Mouse (Mus musculus) forebrain, embryonic 11.5 days (tissue): Measurements from ENCODE around the gene March10. TPM values are rescaled to one million over a fixed set of nuclear protein-coding genes. Genes with fewer than 3 reads are reported as not detected.
A peak's percentile ranks its signal among the peaks of the same experiment; 100 is the strongest.

Source experiments
- ATAC-seq: fragments of 200-750 bp; cut with Nextera tagmentation; replicated peaks from 2 replicates; pipeline ENCODE4 v1.8.0; 2017; ENCODE audit warnings: moderate TSS enrichment; ENCODE audit not compliant: low FRiP score
- DNase-seq: peaks from one replicate; pipeline ENCODE4 v3.0.0-alpha.2; 2017; ENCODE audit warnings: low spot score
- H3K27ac ChIP-seq: fragments of 300-500 bp; sonication (generic); 2 replicates; pipeline ENCODE4 v1.5.1; 2014; ENCODE audit warnings: low read depth, low read length
- H3K27me3 ChIP-seq: fragments of 300-500 bp; sonication (generic); 2 replicates; pipeline ENCODE4 v1.6.1; 2014; ENCODE audit warnings: mild to moderate bottlenecking, low read length, mixed read lengths; ENCODE audit not compliant: control insufficient read depth, insufficient read depth
- H3K36me3 ChIP-seq: fragments of 300-500 bp; sonication (generic); 2 replicates; pipeline ENCODE4 v1.6.1; 2014; ENCODE audit warnings: mild to moderate bottlenecking, low read length, moderate library complexity, mixed read lengths; ENCODE audit not compliant: control insufficient read depth, insufficient read depth
- H3K4me1 ChIP-seq: fragments of 300-500 bp; sonication (generic); replicated peaks from 2 replicates; pipeline ENCODE4 v1.6.1; 2014; ENCODE audit warnings: low read length, mixed read lengths; ENCODE audit not compliant: control insufficient read depth, insufficient read depth
- H3K4me2 ChIP-seq: fragments of 300-500 bp; sonication (generic); 2 replicates; pipeline ENCODE4 v1.6.1; 2014; ENCODE audit warnings: low read depth, mild to moderate bottlenecking, low read length, moderate library complexity, mixed read lengths; ENCODE audit not compliant: severe bottlenecking
- H3K4me3 ChIP-seq: fragments of 300-500 bp; sonication (generic); 2 replicates; pipeline ENCODE4 v1.5.1; 2014; ENCODE audit warnings: low read depth, low read length
- H3K9ac ChIP-seq: fragments of 300-500 bp; sonication (generic); 2 replicates; pipeline ENCODE4 v1.6.1; 2014; ENCODE audit warnings: low read length
- H3K9me3 ChIP-seq: fragments of 300-500 bp; sonication (generic); 2 replicates; pipeline ENCODE4 v1.6.1; 2016; ENCODE audit warnings: low read length, mixed read lengths; ENCODE audit not compliant: control insufficient read depth
- WGBS: fragments of 180-500 bp; shearing (Covaris S2); extraction: QIAGEN DNeasy Blood & Tissue Kit; methylation state at CpG from one replicate; pipeline ENCODE4 v1.1.7; 2014; 5-methylcytosine and 5-hydroxymethylcytosine counted together
- polyA plus RNA-seq: library from polyadenylated mRNA; unstranded; fragments of >200 nt; fragmentation: Nextera tagmentation; extraction: Ambion mirVana; gene quantifications from 2 replicates; pipeline ENCODE4 v1.2.1, GENCODE M21; 2014

Gene March10
- polyA plus RNA-seq, 1 experiment from 2014 or later = not detected

- H3K9ac ChIP-seq = no peak overlapping the region
These were observed 140.4 kb downstream of the March10 start for GRCm38 (mm10) chr11:105316121-105316520.

DNA sequence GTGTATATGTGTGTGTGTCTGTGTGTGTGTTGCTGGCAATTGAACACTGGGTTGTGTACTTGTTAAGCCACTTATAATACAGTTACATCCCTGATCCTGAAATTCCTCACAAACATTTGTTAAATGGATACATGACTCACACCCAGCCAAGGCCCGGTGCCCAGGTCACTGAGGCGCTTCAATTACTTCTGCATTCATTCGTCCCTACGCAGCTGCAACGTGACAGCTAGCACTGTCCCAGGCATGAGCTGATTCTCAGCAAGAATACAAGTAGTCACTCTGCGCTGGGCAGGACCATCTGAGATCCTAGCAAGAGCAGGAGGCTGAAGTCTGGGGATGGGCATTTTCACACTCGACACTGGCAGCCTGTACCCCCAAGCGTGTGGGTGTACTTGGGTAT, 141.2 kb downstream of the March10 start:
- H3K27ac ChIP-seq = no peak overlapping the region
- H3K4me3 ChIP-seq = no peak overlapping the region
- H3K9ac ChIP-seq = no peak overlapping the region
- no peaks in the 10 kb centered on the region for H3K36me3 ChIP-seq
- 85% methylated on average over 8 of the region's 8 CpGs for WGBS
- no peak for DNase-seq
- no peaks in the 10 kb centered on the region for H3K9me3 ChIP-seq
- H3K4me2 ChIP-seq = no peak overlapping the region
- H3K27me3 ChIP-seq = no peaks in the 10 kb centered on the region
- ATAC-seq = no peak
- peaks cover 19% of the 10 kb centered on the region for H3K4me1 ChIP-seq

More at GRCm38 (mm10) chr11:105316121-105316520, 140.4 kb downstream of the March10 start:
- 97% methylated on average over 4 of the region's 4 CpGs for WGBS
- Histone ChIP-seq H3K36me3 (no peaks in the 10 kb centered on the region), H3K4me2 (no peak overlapping the region), H3K27ac (no peak overlapping the region), H3K4me1 (peaks cover 19% of the 10 kb centered on the region), H3K27me3 (no peaks in the 10 kb centered on the region), H3K9me3 (no peaks in the 10 kb centered on the region), H3K4me3 (no peak overlapping the region)
- no peak for DNase-seq
- ATAC-seq = no peak

GRCm38 (mm10) chr11:105313633-105314014, 142.9 kb downstream of the March10 start:
- no peaks in the 10 kb centered on the region for H3K36me3 ChIP-seq
- H3K9ac ChIP-seq = 0 out of 2 replicates have a peak overlapping the region, but pooled peaks have one; percentile 9
- peaks cover 19% of the 10 kb centered on the region for H3K4me1 ChIP-seq
- no peak overlapping the region for H3K4me3 ChIP-seq
- H3K27ac ChIP-seq = peak overlapping the region; percentile 43; the same call in 1 of the 2 replicates
- no peaks in the 10 kb centered on the region for H3K27me3 ChIP-seq
- DNase-seq (no peak), ATAC-seq (no peak)
- 56% methylated on average over 8 of the region's 8 CpGs for WGBS
- H3K9me3 ChIP-seq = no peaks in the 10 kb centered on the region
- no peak overlapping the region for H3K4me2 ChIP-seq

DNA sequence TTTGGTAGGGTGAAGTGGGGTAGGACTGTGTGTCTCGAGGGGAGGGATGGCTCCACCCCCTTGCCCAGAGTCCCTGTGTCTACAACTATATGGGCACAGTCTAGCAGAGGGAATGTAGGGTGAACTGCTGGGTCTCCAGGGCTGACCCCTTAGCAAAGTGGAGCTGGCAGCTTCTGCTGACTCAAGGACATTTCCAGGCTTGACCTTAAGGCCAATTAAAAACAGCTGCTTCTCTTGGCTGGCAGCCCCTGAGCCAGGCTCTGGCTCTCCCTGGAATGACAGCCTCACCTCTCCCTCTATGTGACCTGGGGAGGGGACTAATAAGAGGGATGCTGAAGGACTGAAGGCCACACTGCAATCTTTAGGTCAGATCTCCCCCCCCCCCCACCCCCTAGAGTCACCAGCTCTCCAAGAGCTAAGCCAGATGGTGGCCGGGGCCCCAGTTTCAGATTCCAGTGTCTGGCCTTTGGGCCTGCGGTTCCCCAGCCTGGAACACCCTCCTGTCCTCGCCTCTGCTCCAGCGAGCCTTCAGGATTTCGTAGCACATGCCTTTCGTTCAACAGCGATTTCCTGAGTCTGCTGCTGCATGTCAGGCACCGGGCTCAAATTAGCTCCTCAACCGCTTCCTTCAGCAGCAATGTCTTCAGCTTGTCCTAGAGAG, 143.4 kb downstream of the March10 start:
- DNase-seq = no peak
- ATAC-seq = peak; percentile 51; the same call in 1 of the 2 replicates
- no peak overlapping the region for H3K4me2 ChIP-seq
- no peak overlapping the region for H3K4me3 ChIP-seq
- H3K27me3 ChIP-seq = no peaks in the 10 kb centered on the region
- 0 out of 2 replicates have a peak overlapping the region, but pooled peaks have one; percentile 9 for H3K9ac ChIP-seq
- H3K9me3 ChIP-seq = no peaks in the 10 kb centered on the region
- WGBS = 60% methylated on average over 10 of the region's 10 CpGs
- peaks cover 19% of the 10 kb centered on the region for H3K4me1 ChIP-seq
- no peaks in the 10 kb centered on the region for H3K36me3 ChIP-seq
- H3K27ac ChIP-seq = peak overlapping the region; percentile 43; the same call in 1 of the 2 replicates

- ATAC-seq = no peak
These were observed 144.1 kb downstream of the March10 start for GRCm38 (mm10) chr11:105312311-105312942.

GRCm38 (mm10) chr11:105311291-105311975, 145.1 kb downstream of the March10 start:
- no peak overlapping the region for H3K4me3 ChIP-seq
- no peak for ATAC-seq
- WGBS = 79% methylated on average over 24 of the region's 24 CpGs
- no peak for DNase-seq
- no peaks in the 10 kb centered on the region for H3K36me3 ChIP-seq
- H3K27ac ChIP-seq = no peak overlapping the region
- no peaks in the 10 kb centered on the region for H3K27me3 ChIP-seq
- H3K4me1 ChIP-seq = peaks cover 19% of the 10 kb centered on the region
- no peak overlapping the region for H3K4me2 ChIP-seq
- H3K9ac ChIP-seq = no peak overlapping the region
- H3K9me3 ChIP-seq = no peaks in the 10 kb centered on the region

More at GRCm38 (mm10) chr11:105312311-105312942, 144.1 kb downstream of the March10 start:
- Histone ChIP-seq H3K27ac (0 out of 2 replicates have a peak overlapping the region, but pooled peaks have one; percentile 50), H3K4me3 (no peak overlapping the region), H3K4me1 (peaks cover 19% of the 10 kb centered on the region), H3K9me3 (no peaks in the 10 kb centered on the region), H3K36me3 (no peaks in the 10 kb centered on the region), H3K27me3 (no peaks in the 10 kb centered on the region), H3K4me2 (no peak overlapping the region), H3K9ac (no peak overlapping the region)
- DNase-seq = no peak
- 64% methylated on average over 12 of the region's 12 CpGs for WGBS

Other genes with a start within 250 kb of the March10 start
- 11.4 and 11.9 TPM in 2 replicates for gene Mrc2, start 164.1 kb downstream of the March10 start, polyA plus RNA-seq
- 13.9 and 17.7 TPM in 2 replicates for gene Tanc2, start 133.3 kb upstream of the March10 start, polyA plus RNA-seq